In genomic region chr15:77683944-77684343, GRCm38 (mm10) we compare ENCODE assay signal across 11 mouse cellular contexts. TPM values are rescaled to one million over a fixed set of nuclear protein-coding genes. Genes with fewer than 3 reads are reported as not detected.
DNase-seq lines count a peak whose midpoint lies in the region; ATAC-seq and TF ChIP-seq lines count a peak whose summit lies in the region.
"Not testable (repeated sequence)": the region's sequence is repeated elsewhere in the genome, so short reads cannot be mapped to it uniquely, and the experiment has no call there.
"Had no signal": no experiment of that assay in that cellular context is flagged by ENCODE, and none has a peak within 500 bp of the region (broad histone marks: within the 10 kb centered on the region; RNA-seq: fewer than 3 reads in every experiment).

No protein-coding gene starts in this region.

- peak; percentile 46; the same call in 1 of the 2 replicates for TF ChIP-seq CTCF in small intestine, adult 2 months (IDR thresholded peaks at IDR 0.05; ENCODE audit: extremely low read depth, insufficient read length, insufficient replicate concordance, low read depth, low read length)

- TF ChIP-seq POLR2A in small intestine, adult 2 months (IDR thresholded peaks at IDR 0.05; ENCODE audit: low read depth, low read length), result not testable (repeated sequence)

- not testable (repeated sequence) for ATAC-seq in intestine, embryonic 14.5 days (replicated peaks; ENCODE audit: low FRiP score, low TSS enrichment, low read depth)

- not testable (repeated sequence) for H3K4me1 ChIP-seq in intestine, embryonic 14.5 days (replicated peaks; ENCODE audit: control insufficient read depth, insufficient read depth, low read length); small intestine, adult 2 months (ENCODE audit: control insufficient read depth, insufficient read depth, insufficient read length, low read length)

- whole genome bisulfite sequencing in intestine, embryonic 14.5 days, result 9% methylated on average over 6 of the region's 11 CpGs
- WGBS in small intestine, adult 2 months, result 8% methylated on average over 11 of the region's 11 CpGs

- not testable (repeated sequence) for H3K9ac ChIP-seq in intestine, embryonic 14.5 days (ENCODE audit: low read length)

- H3K4me2 ChIP-seq in intestine, embryonic 14.5 days (ENCODE audit: low read length), result not testable (repeated sequence)

- not testable (repeated sequence) for H3K4me3 ChIP-seq in intestine, embryonic 14.5 days (ENCODE audit: low read depth, low read length); small intestine, adult 2 months (ENCODE audit: low read depth, low read length)

- H3K27ac ChIP-seq in intestine, embryonic 14.5 days (ENCODE audit: low read depth); small intestine, adult 2 months (ENCODE audit: insufficient read depth, low read depth, low read length): not testable (repeated sequence)

- not testable (repeated sequence) for H3K36me3 ChIP-seq in intestine, embryonic 14.5 days (ENCODE audit: control insufficient read depth, insufficient read depth, low read length); small intestine, adult 2 months (ENCODE audit: control insufficient read depth, insufficient read depth, low read length)

- H3K9me3 ChIP-seq in intestine, embryonic 14.5 days (ENCODE audit: control insufficient read depth, low read length), result not testable (repeated sequence)

- peak; percentile 29 for DNase-seq in T-cell, adult 2 months (ENCODE audit: low spot score)
- peak; percentile 43 to 70 for DNase-seq in cerebellum, postnatal 14 days
- peak; percentile 58 for DNase-seq in gastrocnemius, postnatal 10 days
- DNase-seq in intestine, embryonic 14.5 days (ENCODE audit: low spot score), result peak; percentile 65
- DNase-seq in left cerebral cortex, adult 18-20 months (ENCODE audit: low spot score in 2 of 2), result peak; percentile 5 to 54
- DNase-seq in lung, postnatal 36 days, result peak; percentile 61

- not testable (repeated sequence) for H3K27me3 ChIP-seq in intestine, embryonic 14.5 days (replicated peaks; ENCODE audit: control insufficient read depth, insufficient read depth, low read length); small intestine, adult 2 months (ENCODE audit: control insufficient read depth, insufficient read depth, low read length)

RNA-seq across cellular contexts. Expression of gene Apol7e, which starts 14.7 kb away (rescaled TPM):
- total RNA-seq in gastrocnemius, postnatal 10 days (2021), result not detected
- polyA plus RNA-seq in intestine, embryonic 14.5 days (2014; fragmentation: Nextera tagmentation; extraction: Ambion mirVana), result 0.15 and 0.46 TPM in 2 replicates
- total RNA-seq in left cerebral cortex, adult 18-20 months (2021), result not detected
- polyA plus RNA-seq in small intestine, adult 2 months (2012; rRNA removed), result 1.9 and 3.6 TPM in 2 replicates
- polyA plus RNA-seq: forebrain, embryonic 12.5 days; hindbrain, embryonic 12.5 days; limb, embryonic 12.5 days had no signal

RNA-seq across cellular contexts. Expression of gene Apol11b, which starts 40.9 kb away (rescaled TPM):
- total RNA-seq in gastrocnemius, postnatal 10 days (2021), result under 1 TPM in 1 of 2 experiments, not detected in 1; 0.18 TPM
- polyA plus RNA-seq in intestine, embryonic 14.5 days (2014; fragmentation: Nextera tagmentation; extraction: Ambion mirVana), result 0.12 TPM in 1 of 2 replicates, not detected in the other
- total RNA-seq in left cerebral cortex, adult 18-20 months (2021), result under 1 TPM in 1 of 2 experiments, not detected in 1; 0.26 TPM
- polyA plus RNA-seq in small intestine, adult 2 months (2012; rRNA removed), result 0.22 TPM in 1 of 2 replicates, not detected in the other
- polyA plus RNA-seq: forebrain, embryonic 12.5 days; hindbrain, embryonic 12.5 days; limb, embryonic 12.5 days had no signal

RNA-seq across cellular contexts. Expression of gene Apol9b, which starts 44.9 kb away (rescaled TPM):
- not detected for total RNA-seq in gastrocnemius, postnatal 10 days (2021)
- 0.26 and 0.32 TPM in 2 replicates for polyA plus RNA-seq in intestine, embryonic 14.5 days (2014; fragmentation: Nextera tagmentation; extraction: Ambion mirVana)
- total RNA-seq in left cerebral cortex, adult 18-20 months (2021), result not detected
- 5.7 and 102 TPM in 2 replicates for polyA plus RNA-seq in small intestine, adult 2 months (2012; rRNA removed)
- total RNA-seq: monocyte, adult 5-6 weeks had no signal
- polyA plus RNA-seq: forebrain, embryonic 12.5 days; hindbrain, embryonic 12.5 days; limb, embryonic 12.5 days had no signal
